Mouse (Mus musculus) neural tube, embryonic 13.5 days (tissue): Measurements from ENCODE around the gene Draxin. TPM values are rescaled to one million over a fixed set of nuclear protein-coding genes. Genes with fewer than 3 reads are reported as not detected.

ENCODE experiments used
- ATAC-seq: fragments of 200-750 bp; cut with Nextera tagmentation; 2 replicates; pipeline ENCODE4 v1.8.0; 2017; ENCODE audit warnings: low read depth, mild to moderate bottlenecking, moderate TSS enrichment, moderate library complexity
- H3K27ac ChIP-seq: fragments of 300-500 bp; sonication (generic); replicated peaks from 2 replicates; pipeline ENCODE4 v1.5.1; 2015; ENCODE audit warnings: moderate library complexity, mild to moderate bottlenecking, inconsistent platforms
- H3K27me3 ChIP-seq: fragments of 300-500 bp; sonication (generic); 2 replicates; pipeline ENCODE4 v1.6.1; 2015; ENCODE audit warnings: mild to moderate bottlenecking, inconsistent platforms
- H3K36me3 ChIP-seq: fragments of 300-500 bp; sonication (generic); 2 replicates; pipeline ENCODE4 v1.6.1; 2015; ENCODE audit warnings: mild to moderate bottlenecking, inconsistent platforms
- H3K4me1 ChIP-seq: fragments of 300-500 bp; sonication (generic); replicated peaks from 2 replicates; pipeline ENCODE4 v1.6.1; 2015; ENCODE audit warnings: inconsistent platforms
- H3K4me2 ChIP-seq: fragments of 300-500 bp; sonication (generic); 2 replicates; pipeline ENCODE4 v1.6.1; 2015; ENCODE audit warnings: inconsistent platforms, mild to moderate bottlenecking, moderate library complexity
- H3K4me3 ChIP-seq: fragments of 300-500 bp; sonication (generic); 2 replicates; pipeline ENCODE4 v1.5.1; 2015; ENCODE audit warnings: mild to moderate bottlenecking, inconsistent platforms
- H3K9ac ChIP-seq: fragments of 300-500 bp; sonication (generic); 2 replicates; pipeline ENCODE4 v1.6.1; 2015; ENCODE audit warnings: moderate library complexity, mild to moderate bottlenecking, inconsistent platforms
- H3K9me3 ChIP-seq: fragments of 300-500 bp; sonication (generic); 2 replicates; pipeline ENCODE4 v1.6.1; 2016; ENCODE audit warnings: inconsistent platforms
- WGBS: fragments of 180-500 bp; shearing (Covaris S2); methylation state at CpG from one replicate; pipeline ENCODE4 v1.1.7; 2015; 5-methylcytosine and 5-hydroxymethylcytosine counted together
- polyA plus RNA-seq: library from polyadenylated mRNA; unstranded; fragments of >200 nt; fragmentation: Nextera tagmentation; extraction: Ambion mirVana; gene quantifications from 2 replicates; pipeline ENCODE4 v1.2.1, GENCODE M21; 2015

The Draxin gene
- polyA plus RNA-seq, 1 experiment from 2014 or later, result 14.0 TPM

DNA sequence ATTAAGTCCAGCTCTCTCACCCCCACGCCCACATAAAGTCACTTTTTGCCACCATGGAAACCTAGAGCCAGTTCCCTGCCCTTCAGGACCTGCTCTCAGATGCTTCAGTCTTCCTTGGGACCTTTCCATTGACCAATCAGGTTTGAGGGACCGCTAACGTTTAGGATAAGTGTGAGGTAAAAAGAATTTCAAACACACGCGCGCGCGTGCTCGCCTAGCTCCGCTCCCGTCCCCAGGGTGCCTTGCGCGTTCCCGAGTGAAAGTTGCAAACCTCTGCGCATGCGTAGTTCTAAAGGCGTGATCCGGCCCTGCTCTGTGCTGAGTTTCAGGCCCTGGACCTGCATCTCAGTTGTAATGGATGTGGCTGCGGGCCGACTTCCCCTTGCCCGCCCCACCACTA, 55.2 kb downstream of the Draxin start:
- no peak overlapping the region for H3K27ac ChIP-seq
- whole genome bisulfite sequencing, result 49% methylated on average over 21 of the region's 21 CpGs
- peak overlapping the region; percentile 54 for H3K4me2 ChIP-seq
- ATAC-seq, result no peak
- H3K9ac ChIP-seq, result 0 out of 2 replicates have a peak overlapping the region, but pooled peaks have one; percentile 3
- H3K4me3 ChIP-seq, result peak overlapping the region; percentile 29
- no peaks in the 10 kb centered on the region for H3K36me3 ChIP-seq
- H3K4me1 ChIP-seq, result 0 out of 2 replicates have a peak, but pooled peaks cover 9% of the 10 kb centered on the region
- H3K9me3 ChIP-seq, result no peaks in the 10 kb centered on the region
- no peaks in the 10 kb centered on the region for H3K27me3 ChIP-seq

DNA sequence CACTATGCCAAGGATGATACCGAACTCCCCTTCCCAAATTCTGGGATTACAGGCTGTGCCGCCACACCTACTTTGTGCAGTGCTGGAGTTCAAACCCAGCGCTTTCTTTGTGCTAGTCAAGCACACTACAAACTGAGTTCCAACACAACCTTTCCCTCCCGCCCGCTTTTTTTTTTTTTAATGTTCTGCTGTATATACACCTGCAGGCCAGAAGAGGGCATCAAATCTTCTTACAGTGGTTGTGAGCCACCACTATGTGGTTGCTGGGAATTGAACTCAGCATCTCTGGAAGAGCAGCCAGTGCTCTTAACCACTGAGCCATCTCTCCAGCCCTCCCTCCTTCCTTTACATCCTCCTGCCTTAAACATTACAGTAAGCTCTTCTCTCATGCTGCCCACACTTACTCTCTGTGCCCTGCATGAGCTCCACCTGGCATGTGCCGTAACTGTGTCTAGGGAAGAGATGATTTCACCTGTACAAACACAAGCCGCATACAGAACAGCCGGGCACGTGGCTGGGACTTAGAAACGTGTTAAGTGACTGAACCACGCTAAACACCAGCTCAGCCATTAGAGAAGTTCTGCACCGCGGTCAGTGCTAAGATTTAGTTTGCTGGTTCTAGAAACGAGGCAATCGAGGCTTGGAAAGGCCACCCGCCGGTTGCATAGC, 55.8 kb downstream of the Draxin start:
- peak overlapping the region; percentile 54 for H3K4me2 ChIP-seq
- peak; percentile 12; the same call in 1 of the 2 replicates for ATAC-seq
- H3K36me3 ChIP-seq, result no peaks in the 10 kb centered on the region
- no peaks in the 10 kb centered on the region for H3K9me3 ChIP-seq
- H3K27ac ChIP-seq, result no peak overlapping the region
- 53% methylated on average over 17 of the region's 17 CpGs for WGBS
- peak overlapping the region; percentile 29 for H3K4me3 ChIP-seq
- 0 out of 2 replicates have a peak, but pooled peaks cover 9% of the 10 kb centered on the region for H3K4me1 ChIP-seq
- H3K27me3 ChIP-seq, result no peaks in the 10 kb centered on the region
- 0 out of 2 replicates have a peak overlapping the region, but pooled peaks have one; percentile 3 for H3K9ac ChIP-seq

GRCm38 (mm10) chr4:148071508-148071907, 59.0 kb downstream of the Draxin start:
- no peak for ATAC-seq
- Histone ChIP-seq H3K9me3 (no peaks in the 10 kb centered on the region), H3K4me2 (no peak overlapping the region), H3K36me3 (no peaks in the 10 kb centered on the region), H3K4me3 (no peak overlapping the region), H3K9ac (no peak overlapping the region), H3K4me1 (0 out of 2 replicates have a peak, but pooled peaks cover 10% of the 10 kb centered on the region), H3K27ac (no peak overlapping the region), H3K27me3 (no peaks in the 10 kb centered on the region)
- WGBS, result 45% methylated on average over 5 of the region's 5 CpGs

- Histone ChIP-seq H3K4me2 (no peak overlapping the region), H3K36me3 (no peaks in the 10 kb centered on the region), H3K9ac (no peak overlapping the region), H3K4me1 (0 out of 2 replicates have a peak, but pooled peaks cover 8% of the 10 kb centered on the region), H3K27me3 (no peaks in the 10 kb centered on the region), H3K27ac (no peak overlapping the region), H3K9me3 (no peaks in the 10 kb centered on the region), H3K4me3 (no peak overlapping the region)
- no peak for ATAC-seq
- 87% methylated on average over 9 of the region's 9 CpGs for WGBS
Observed at GRCm38 (mm10) chr4:148069602-148070218, 60.8 kb downstream of the Draxin start.

DNA sequence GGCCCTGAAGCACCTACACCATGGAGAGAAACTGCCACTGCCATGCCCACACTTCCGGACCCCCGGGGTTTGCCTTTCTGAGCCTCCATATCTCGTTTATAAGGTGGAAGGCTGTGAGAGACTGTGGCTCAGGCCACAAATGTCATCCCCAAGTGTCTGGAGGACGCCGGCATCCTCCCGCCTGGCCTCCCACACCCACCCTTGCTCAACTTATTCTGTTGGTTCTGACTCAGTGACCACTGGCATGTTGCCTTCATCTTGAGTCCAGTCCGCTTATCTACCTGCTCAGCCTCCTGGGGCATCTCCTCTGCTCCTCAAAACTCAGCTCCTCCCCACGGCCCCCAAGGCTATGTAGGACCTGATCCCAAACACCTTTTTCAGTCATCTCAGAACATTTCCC, 63.2 kb downstream of the Draxin start:
- no peak for ATAC-seq
- Histone ChIP-seq H3K4me2 (no peak overlapping the region), H3K36me3 (no peaks in the 10 kb centered on the region), H3K4me3 (no peak overlapping the region), H3K27me3 (no peaks in the 10 kb centered on the region), H3K4me1 (0 out of 2 replicates have a peak, but pooled peaks cover 8% of the 10 kb centered on the region), H3K27ac (no peak overlapping the region), H3K9me3 (no peaks in the 10 kb centered on the region), H3K9ac (no peak overlapping the region)
- 93% methylated on average over 8 of the region's 8 CpGs for WGBS

DNA sequence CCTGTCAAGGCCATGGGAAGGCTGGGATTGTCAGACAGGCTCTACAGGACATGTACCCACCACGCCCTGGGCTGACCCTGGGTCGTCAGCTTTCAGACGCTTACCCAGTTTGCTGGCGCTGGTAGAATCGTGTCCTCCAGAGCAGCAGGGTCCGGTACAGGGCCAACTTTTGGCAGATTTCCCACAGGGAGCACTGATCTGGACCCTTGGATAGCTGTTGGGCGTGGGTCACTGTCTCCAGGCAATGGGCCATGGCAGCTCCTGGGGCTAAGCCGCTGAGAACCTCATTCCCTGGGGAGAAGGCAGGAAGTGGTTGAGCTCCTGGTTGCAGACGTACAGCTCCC, 64.1 kb downstream of the Draxin start:
- 58% methylated on average over 9 of the region's 9 CpGs for WGBS
- 0 out of 2 replicates have a peak, but pooled peaks cover 5% of the 10 kb centered on the region for H3K4me1 ChIP-seq
- no peaks in the 10 kb centered on the region for H3K9me3 ChIP-seq
- H3K27ac ChIP-seq, result no peak overlapping the region
- no peak for ATAC-seq
- H3K4me3 ChIP-seq, result no peak overlapping the region
- H3K4me2 ChIP-seq, result no peak overlapping the region
- H3K27me3 ChIP-seq, result no peaks in the 10 kb centered on the region
- H3K36me3 ChIP-seq, result no peaks in the 10 kb centered on the region
- no peak overlapping the region for H3K9ac ChIP-seq

DNA sequence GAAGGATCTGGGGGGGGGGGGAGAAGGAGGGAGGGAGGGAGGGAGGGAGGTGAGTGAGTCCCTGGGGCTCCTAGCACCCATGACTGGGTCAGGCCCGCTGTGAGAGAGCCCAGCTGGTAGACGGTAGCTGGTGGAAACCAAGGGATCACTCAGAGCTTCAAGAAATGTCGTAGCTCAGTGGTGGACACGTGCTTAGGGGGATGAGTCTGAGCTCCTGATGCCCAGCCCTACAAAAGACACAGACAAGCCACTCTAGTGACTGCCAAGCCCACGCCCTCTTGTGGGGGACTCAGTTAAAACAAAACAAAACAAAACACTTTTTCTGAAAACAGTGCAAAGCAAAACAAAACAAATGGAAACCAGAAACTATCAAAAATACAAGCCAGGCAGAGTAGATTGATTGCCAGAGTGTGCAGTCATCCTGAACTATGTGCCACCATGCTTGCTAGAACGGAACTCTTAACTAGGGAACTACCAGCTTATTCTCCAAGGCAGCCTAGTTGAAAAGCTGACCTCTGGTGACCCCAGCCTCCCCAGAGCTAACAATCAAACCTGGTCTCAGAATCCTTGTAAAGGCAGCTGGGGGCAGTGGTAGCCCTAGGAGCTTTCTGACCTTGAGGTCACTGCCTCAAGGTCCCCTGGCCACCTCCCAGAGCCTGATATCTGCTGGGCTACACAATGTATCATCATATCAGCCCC, 64.6 kb downstream of the Draxin start:
- no peak for ATAC-seq

DNA sequence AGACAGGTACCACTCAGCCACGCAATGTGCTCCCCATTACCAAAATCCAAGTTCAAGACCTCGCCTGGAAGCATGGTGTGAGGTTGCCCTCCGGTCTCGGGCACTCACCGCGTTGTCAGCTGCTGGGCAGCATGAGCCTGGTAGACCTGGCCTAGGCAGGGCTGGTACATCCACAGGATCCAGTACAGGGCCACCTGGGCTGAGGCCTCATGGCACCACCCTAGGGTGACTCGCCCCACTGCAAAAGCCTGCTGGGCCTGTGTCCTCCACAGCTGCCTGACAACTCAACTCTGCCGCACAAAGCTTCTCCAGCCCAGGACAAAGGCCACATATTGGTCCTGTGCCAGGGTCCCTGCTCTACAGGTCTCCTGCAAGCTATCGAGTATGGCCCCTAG, 69.4 kb downstream of the Draxin start:
- Histone ChIP-seq H3K4me3 (no peak overlapping the region), H3K9me3 (no peaks in the 10 kb centered on the region), H3K4me1 (no peaks in the 10 kb centered on the region), H3K36me3 (peaks cover 31% of the 10 kb centered on the region), H3K9ac (no peak overlapping the region), H3K4me2 (no peak overlapping the region), H3K27ac (no peak overlapping the region), H3K27me3 (no peaks in the 10 kb centered on the region)
- 89% methylated on average over 9 of the region's 9 CpGs for WGBS
- no peak for ATAC-seq

More for the DNA sequence above, 64.6 kb downstream of the Draxin start:
- H3K4me2 ChIP-seq, result no peak overlapping the region
- no peak overlapping the region for H3K9ac ChIP-seq
- no peaks in the 10 kb centered on the region for H3K36me3 ChIP-seq
- 42% methylated on average over 6 of the region's 6 CpGs for WGBS
- no peaks in the 10 kb centered on the region for H3K9me3 ChIP-seq
- no peak overlapping the region for H3K4me3 ChIP-seq
- no peak overlapping the region for H3K27ac ChIP-seq
- H3K27me3 ChIP-seq, result no peaks in the 10 kb centered on the region
- 0 out of 2 replicates have a peak, but pooled peaks cover 3% of the 10 kb centered on the region for H3K4me1 ChIP-seq

GRCm38 (mm10) chr4:148060120-148061085, 70.1 kb downstream of the Draxin start:
- H3K4me1 ChIP-seq, result no peaks in the 10 kb centered on the region
- no peak overlapping the region for H3K27ac ChIP-seq
- no peaks in the 10 kb centered on the region for H3K9me3 ChIP-seq
- no peak for ATAC-seq
- H3K4me2 ChIP-seq, result no peak overlapping the region
- no peaks in the 10 kb centered on the region for H3K27me3 ChIP-seq
- WGBS, result 55% methylated on average over 13 of the region's 13 CpGs
- peaks cover 38% of the 10 kb centered on the region for H3K36me3 ChIP-seq
- H3K9ac ChIP-seq, result no peak overlapping the region
- H3K4me3 ChIP-seq, result no peak overlapping the region

GRCm38 (mm10) chr4:148058993-148059392, 71.5 kb downstream of the Draxin start:
- H3K36me3 ChIP-seq, result peaks cover 51% of the 10 kb centered on the region
- H3K4me2 ChIP-seq, result no peak overlapping the region
- no peaks in the 10 kb centered on the region for H3K9me3 ChIP-seq
- H3K9ac ChIP-seq, result no peak overlapping the region
- H3K4me1 ChIP-seq, result no peaks in the 10 kb centered on the region
- 91% methylated on average over 6 of the region's 6 CpGs for WGBS
- no peak overlapping the region for H3K27ac ChIP-seq
- H3K4me3 ChIP-seq, result no peak overlapping the region
- ATAC-seq, result no peak
- H3K27me3 ChIP-seq, result no peaks in the 10 kb centered on the region

DNA sequence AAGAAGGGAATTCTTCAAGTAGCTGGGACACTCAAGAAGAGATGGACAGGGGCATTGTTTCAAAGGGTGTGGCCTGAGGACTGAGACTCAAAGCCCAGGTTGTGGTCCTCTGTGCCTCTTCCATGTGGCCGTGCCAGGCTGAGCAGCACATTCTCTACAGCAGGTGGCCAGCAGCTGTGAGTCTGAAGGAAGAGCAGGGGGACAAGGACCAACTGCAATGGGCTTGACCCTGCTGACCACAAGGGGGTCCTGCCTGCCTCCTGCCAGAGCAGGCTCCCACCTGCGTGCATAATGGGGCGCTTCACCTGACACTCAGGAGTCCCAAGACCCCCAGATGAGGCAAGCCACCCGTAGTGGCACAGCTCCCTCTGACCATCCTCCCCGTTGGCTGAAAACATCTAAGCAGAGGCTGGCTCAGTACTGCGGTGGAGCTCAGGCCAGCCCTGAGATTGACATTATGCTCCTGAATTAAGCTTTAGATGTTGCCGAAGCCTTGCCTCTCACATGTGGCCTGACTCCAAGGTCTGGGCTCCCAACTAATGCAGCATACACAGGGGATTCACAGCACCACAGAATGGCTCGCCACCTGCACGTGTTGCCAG, 72.2 kb downstream of the Draxin start:
- H3K4me1 ChIP-seq, result no peaks in the 10 kb centered on the region
- ATAC-seq, result no peak
- no peak overlapping the region for H3K4me2 ChIP-seq
- 95% methylated on average over 9 of the region's 9 CpGs for WGBS
- H3K9ac ChIP-seq, result no peak overlapping the region
- H3K36me3 ChIP-seq, result peaks cover 58% of the 10 kb centered on the region
- H3K9me3 ChIP-seq, result no peaks in the 10 kb centered on the region
- H3K4me3 ChIP-seq, result no peak overlapping the region
- no peak overlapping the region for H3K27ac ChIP-seq
- H3K27me3 ChIP-seq, result no peaks in the 10 kb centered on the region
